Mouse (Mus musculus): ENCODE results near the gene Clasrp.
A peak's percentile ranks its signal among the peaks of the same experiment; 100 is the strongest.

Clasrp gene

DNA sequence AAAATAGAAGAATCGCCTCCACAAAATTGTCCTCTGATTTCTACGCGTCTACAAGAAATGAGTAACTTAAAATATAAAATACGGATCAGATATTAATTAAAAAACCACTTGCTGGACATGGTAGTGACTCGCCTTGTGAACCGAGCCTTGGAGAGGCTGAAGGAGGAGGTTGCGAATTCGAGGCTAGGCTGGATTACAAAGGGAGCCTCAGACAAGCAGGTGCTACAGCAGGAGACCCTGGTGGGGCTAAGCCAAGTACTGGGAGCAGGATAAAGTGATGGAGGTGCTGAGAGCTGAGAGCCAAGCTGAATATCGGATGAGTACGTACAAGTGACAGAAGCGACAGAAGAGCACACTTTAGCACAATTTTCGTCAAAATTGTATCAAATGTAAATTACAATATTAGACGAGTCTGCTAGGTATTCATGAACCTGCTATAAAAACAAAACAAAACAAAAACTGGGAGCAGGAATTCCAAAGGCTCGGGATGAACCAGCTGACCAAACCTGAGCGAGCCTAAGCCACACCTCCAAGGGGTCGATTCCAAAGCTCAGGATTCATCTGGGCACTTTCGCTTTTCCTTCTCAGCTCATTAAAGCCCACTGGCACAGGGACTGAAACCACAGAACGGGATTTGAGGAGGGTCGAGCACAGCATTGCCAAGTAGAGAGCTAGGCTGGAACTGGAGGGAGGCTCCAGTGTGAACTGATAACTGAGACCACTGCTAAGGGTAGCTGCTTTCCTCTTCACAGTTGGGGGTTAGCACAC is 41.5 kb downstream of the Clasrp start, which contains the start of gene Ppp1r37:
TSS of gene Ppp1r37 (minus strand) at position 434 of the 768 bp plus-strand sequence.
- DNase-seq (ENCODE audit: low spot score): no peak

DNA sequence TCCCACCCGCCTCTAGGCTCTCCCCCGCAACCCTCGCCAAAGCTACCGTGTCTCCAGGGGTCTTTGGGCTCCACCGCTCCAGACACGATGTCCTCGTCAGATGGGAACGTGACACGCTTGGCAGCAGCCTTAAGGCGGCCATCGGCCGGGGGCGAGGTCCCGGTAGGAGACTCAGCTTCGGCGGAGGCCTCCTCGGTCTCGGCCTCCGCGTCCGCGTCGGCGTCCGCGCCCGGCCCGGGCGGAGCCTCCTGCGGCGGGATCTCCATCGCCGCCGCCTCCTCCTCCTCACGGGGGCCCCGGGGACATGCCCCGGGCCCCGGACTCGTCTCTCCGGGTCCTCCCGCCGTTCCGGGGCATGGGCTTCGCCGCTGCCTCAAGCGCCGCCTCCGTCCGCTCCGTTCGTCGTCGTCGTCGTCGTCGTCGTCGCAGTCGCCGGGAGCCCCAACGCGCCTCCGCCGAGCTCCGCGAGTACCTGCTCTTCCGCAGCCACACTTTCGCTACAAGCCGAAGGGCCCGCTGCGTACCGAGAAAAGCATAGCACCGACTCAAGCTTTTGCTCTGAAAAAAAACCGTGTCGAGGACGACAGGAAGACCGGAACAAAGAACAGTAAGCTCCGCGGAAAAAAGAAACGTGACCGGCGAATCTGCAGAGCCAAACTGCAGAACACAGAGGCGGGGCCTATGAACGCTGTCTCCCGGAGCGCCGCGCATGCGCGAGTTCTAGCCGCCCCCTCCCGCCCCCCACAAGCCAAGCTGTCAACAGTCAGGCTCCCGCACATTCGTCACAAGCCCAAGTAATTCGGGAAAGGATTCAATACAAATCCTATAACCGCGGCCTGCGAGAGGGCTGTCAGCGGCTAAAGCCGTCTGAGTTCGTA is 42.3 kb downstream of the Clasrp start:
- DNase-seq (ENCODE audit: low spot score): peak; percentile 79

- no peak for DNase-seq (ENCODE audit: low spot score)
Measured at GRCm38 (mm10) chr7:19561431-19561764, 42.9 kb downstream of the Clasrp start.

DNA sequence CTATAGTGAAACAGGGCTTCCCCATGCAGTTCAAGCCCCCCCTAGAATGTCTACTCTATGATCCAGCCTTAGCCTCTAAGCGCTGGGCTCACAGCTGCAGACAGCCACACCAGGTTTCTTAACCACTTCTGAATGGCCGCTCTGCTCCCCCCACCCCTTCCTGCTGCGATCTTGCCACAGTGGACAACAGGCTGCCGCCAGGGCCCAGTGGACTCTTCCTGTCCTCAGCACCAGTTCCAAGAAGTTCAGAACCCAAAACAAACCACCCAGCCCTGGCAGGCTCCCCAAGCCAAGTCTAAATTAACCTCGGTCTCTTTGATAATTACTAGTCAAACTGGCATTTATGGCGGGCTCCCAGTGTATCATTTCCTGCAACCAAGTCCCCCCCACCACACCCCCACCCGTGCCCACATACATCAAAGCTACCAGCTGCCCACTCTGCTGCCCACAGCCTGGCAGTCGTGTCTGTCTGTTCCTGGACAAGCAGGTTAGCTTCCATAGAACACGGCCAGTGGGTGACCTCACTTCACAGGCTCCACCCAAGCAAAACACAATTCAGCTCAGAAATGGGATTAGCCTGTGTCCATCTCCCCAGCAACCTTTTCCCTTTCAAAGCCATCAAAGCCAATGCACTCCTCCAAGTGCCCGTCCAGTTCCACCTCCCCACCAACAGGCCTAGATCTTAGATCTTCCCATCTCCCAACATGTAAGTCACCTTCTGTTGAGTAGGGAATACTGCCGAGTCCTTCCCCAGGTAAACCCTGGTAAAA is 43.6 kb downstream of the Clasrp start:
- DNase-seq (ENCODE audit: low spot score): no peak

- DNase-seq (ENCODE audit: low spot score): no peak
Measured at GRCm38 (mm10) chr7:19558965-19559364, 45.3 kb downstream of the Clasrp start.

GRCm38 (mm10) chr7:19557982-19558900 is 46.0 kb downstream of the Clasrp start:
- no peak for DNase-seq (ENCODE audit: low spot score)

GRCm38 (mm10) chr7:19557086-19557485 is 47.2 kb downstream of the Clasrp start:
- no peak for DNase-seq (ENCODE audit: low spot score)

DNA sequence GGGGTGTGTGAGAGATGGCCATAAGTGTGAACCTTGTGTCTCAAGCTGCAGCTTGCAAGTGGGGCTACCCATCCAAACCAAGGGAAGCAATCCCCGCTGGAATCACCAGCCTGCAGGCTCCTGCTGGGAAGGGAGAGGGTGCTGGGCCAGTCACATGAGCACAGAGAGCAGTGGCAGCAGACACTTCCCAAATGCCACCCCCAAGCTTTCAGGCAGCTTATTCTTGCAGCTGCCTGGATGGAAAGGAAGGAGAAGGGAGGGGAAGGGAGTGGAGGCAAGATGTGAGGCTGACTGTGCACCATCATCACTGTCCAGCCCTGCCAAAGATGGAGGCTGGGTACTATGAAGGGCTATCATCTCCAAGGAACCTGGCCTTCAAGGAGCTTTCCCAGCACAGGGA is 50.1 kb downstream of the Clasrp start:
- DNase-seq (ENCODE audit: low spot score): peak; percentile 59

- DNase-seq (ENCODE audit: low spot score): no peak
Measured at GRCm38 (mm10) chr7:19552443-19552842, 51.8 kb downstream of the Clasrp start.

GRCm38 (mm10) chr7:19551634-19552033 is 52.7 kb downstream of the Clasrp start:
- DNase-seq (ENCODE audit: low spot score): no peak

- DNase-seq (ENCODE audit: low spot score): no peak
Measured at GRCm38 (mm10) chr7:19549394-19549793, 54.9 kb downstream of the Clasrp start.

DNA sequence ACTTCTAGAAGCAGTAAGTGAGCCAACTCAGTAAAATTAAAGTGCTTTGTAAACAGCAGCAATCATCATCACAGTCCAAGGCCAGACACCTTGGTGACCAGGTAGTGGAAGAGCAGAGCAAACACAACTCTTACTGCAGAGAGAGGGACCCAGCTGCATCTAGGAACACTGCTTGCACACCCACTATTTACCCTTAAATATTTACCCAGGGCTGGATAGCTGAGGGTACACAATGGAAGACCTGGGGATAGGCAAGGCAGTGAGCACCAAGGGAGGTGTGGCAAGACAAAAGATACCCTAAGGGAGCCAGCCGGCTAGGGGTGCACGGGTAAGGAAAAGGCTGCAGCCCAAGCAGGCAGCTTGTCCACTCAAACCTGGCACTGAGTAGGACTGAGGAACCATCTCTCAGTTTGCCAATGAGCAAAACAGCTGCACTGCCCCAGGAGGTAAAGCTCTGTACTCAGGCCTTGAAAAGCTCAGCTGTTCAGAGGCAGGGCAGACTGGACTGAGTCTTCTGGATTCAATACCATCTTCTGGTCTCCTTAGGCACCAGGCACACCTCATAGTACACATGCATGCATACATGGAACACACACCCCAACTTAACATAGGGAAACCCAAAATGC is 56.8 kb downstream of the Clasrp start:
- DNase-seq (ENCODE audit: low spot score): no peak

DNA sequence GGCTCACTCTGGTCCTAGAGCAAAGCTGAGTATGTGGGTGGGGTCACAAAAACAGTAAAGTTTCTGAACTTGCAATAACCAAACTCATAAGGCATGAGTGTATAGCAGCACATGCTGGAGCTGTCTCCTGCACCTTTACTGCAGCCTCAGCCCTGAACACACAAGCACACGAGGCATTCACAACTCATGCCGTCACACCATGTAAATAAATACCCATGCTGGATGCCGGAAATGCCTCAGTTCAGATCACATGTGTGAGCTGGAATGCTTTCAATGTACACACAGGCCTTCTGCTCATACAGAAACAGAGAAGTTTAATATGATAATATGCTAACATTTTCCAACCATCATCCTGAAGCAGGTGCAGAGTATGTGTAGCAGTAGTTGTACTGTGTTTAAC is 58.3 kb downstream of the Clasrp start:
- DNase-seq (ENCODE audit: low spot score): no peak

DNA sequence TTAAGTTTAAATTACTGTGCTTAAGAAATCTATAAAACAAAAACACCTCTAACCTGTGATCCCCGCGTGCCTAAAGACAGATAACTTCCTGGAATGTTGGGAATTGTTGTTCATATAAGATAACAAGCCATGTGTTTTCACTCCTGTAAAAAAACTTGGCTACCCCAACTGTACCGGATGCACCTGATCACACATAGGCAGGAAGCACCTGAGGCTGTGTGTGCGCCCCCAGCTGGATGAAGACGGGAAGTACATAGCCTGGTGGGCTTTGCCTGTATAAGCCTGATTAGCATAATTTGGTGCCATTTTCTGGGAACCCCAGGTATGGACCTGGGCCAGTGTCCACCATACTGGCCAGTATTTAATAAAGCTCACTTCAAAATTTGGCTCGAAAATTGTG is 60.7 kb downstream of the Clasrp start:
- no peak for DNase-seq (ENCODE audit: low spot score)

- DNase-seq (ENCODE audit: low spot score): no peak
Measured at GRCm38 (mm10) chr7:19542155-19542691, 62.1 kb downstream of the Clasrp start.

DNA sequence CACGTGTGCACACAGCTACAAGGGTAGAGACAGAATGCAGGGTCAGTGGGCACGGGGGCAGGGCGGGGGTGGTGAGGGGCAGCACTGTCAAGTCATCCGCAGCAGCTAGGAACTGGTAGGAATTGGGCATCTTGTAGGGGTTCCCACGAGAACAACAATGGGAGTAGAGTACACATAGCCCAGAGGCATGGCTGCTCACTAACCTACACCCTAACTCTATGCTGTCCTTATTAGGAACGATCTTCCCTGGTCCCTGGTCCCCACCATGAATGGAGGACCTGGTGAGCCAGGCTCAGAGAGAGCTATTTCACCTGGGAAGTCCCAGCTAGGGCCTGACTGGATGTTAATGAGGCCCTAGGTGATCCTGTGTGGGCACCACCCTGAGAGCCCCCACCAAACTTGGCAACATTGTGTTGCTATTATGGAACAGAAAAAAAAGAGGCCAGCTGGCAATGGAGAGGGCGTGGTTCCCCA is 62.6 kb downstream of the Clasrp start:
- DNase-seq (ENCODE audit: low spot score): no peak

- DNase-seq (ENCODE audit: low spot score): no peak
Measured at GRCm38 (mm10) chr7:19540771-19541566, 63.3 kb downstream of the Clasrp start.

DNA sequence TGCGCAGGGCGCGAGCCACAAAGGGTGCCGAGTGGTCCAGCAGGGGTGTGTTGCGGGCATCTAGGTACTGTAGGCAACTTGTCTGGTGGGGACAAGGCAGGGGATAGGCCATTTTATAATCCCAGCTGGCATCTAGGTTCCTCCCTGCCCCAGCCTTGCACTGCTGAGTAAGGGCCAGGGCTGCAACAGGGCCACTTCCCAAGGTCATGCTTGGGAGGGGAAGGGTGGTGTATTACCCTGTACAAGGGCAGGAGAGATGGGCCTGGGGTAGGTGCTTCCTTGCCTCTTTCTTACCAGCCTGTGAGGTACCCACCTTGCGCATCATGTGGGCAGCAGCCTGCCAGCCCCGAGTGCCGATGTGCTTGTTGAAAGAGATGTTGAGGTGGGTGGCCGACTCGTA is 69.6 kb downstream of the Clasrp start:
- no peak for DNase-seq (ENCODE audit: low spot score)

DNA sequence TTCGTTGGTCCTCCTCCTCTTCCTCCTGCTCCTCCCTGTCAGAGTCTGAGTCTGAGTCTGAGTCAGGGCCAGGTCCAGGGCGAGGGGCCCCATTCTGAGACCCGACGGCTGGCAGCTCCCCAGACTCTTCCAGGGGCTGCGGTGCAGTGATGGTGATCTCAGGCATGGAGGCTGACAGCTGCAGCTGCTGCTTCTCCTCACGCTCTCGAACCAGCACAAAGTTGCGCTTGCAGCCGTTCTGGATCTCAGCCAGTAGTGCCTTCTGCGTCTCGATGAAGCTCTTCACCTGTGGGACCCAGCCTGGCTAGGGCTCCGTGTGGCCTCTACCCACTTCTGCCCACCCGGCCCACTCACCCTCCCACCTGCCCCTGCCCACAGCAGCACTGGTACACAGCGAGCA is 72.0 kb downstream of the Clasrp start:
- no peak for DNase-seq (ENCODE audit: low spot score)

- no peak for DNase-seq (ENCODE audit: low spot score)
Measured at GRCm38 (mm10) chr7:19531077-19531476, 73.2 kb downstream of the Clasrp start.
